Mouse (Mus musculus) embryo, embryonic 11 days (tissue): ENCODE measurements around the gene Acbd6.

Experiments used
- DNase-seq: peaks from one replicate; pipeline ENCODE4 v3.0.0-alpha.2; 2015

Acbd6 gene

GRCm38 (mm10) chr1:155654961-155655360, 97.0 kb downstream of the Acbd6 start:
- peak; percentile 25 for DNase-seq

- DNase-seq: no peak
Measured at GRCm38 (mm10) chr1:155656321-155656720, 98.4 kb downstream of the Acbd6 start.

- no peak for DNase-seq
Measured at GRCm38 (mm10) chr1:155663994-155664393, 106.1 kb downstream of the Acbd6 start.

- DNase-seq: no peak
Measured at GRCm38 (mm10) chr1:155675570-155675969, 117.7 kb downstream of the Acbd6 start.

GRCm38 (mm10) chr1:155681116-155681799, 123.3 kb downstream of the Acbd6 start:
- peak; percentile 60 for DNase-seq

- no peak for DNase-seq
Measured at GRCm38 (mm10) chr1:155686816-155687215, 128.9 kb downstream of the Acbd6 start.

- DNase-seq: no peak
Measured at GRCm38 (mm10) chr1:155689141-155689540, 131.2 kb downstream of the Acbd6 start.

- DNase-seq: no peak
Measured at GRCm38 (mm10) chr1:155689558-155689957, 131.6 kb downstream of the Acbd6 start.

GRCm38 (mm10) chr1:155692230-155692629, 134.3 kb downstream of the Acbd6 start:
- no peak for DNase-seq

- no peak for DNase-seq
Measured at GRCm38 (mm10) chr1:155693026-155693425, 135.1 kb downstream of the Acbd6 start.

GRCm38 (mm10) chr1:155693443-155693842, 135.5 kb downstream of the Acbd6 start:
- no peak for DNase-seq

- no peak for DNase-seq
Measured at GRCm38 (mm10) chr1:155698373-155699159, 140.6 kb downstream of the Acbd6 start.

- DNase-seq: no peak
Measured at GRCm38 (mm10) chr1:155700886-155701285, 143.0 kb downstream of the Acbd6 start.

GRCm38 (mm10) chr1:155703191-155703680, 145.3 kb downstream of the Acbd6 start:
- DNase-seq: no peak

- DNase-seq: peak; percentile 27
Measured at GRCm38 (mm10) chr1:155704182-155704581, 146.3 kb downstream of the Acbd6 start.

- no peak for DNase-seq
Measured at GRCm38 (mm10) chr1:155713306-155713705, 155.4 kb downstream of the Acbd6 start.

GRCm38 (mm10) chr1:155715366-155715765, 157.4 kb downstream of the Acbd6 start:
- no peak for DNase-seq

- DNase-seq: no peak
Measured at GRCm38 (mm10) chr1:155717301-155717700, 159.4 kb downstream of the Acbd6 start.

- no peak for DNase-seq
Measured at GRCm38 (mm10) chr1:155718851-155719250, 160.9 kb downstream of the Acbd6 start.

- DNase-seq: no peak
Measured at GRCm38 (mm10) chr1:155720006-155720405, 162.1 kb downstream of the Acbd6 start.

- no peak for DNase-seq
Measured at GRCm38 (mm10) chr1:155721443-155721842, 163.5 kb downstream of the Acbd6 start.

- peak; percentile 83 for DNase-seq
Measured at GRCm38 (mm10) chr1:155722185-155722584, 164.3 kb downstream of the Acbd6 start.

GRCm38 (mm10) chr1:155724301-155724700, 166.4 kb downstream of the Acbd6 start:
- DNase-seq: no peak

GRCm38 (mm10) chr1:155725876-155726275, 168.0 kb downstream of the Acbd6 start:
- no peak for DNase-seq
